Mouse (Mus musculus): ENCODE measurements at regions not wholly inside any gene's neighbourhood (a gene's known extent, or its start where the extent isn't known, plus 50 kb on each side); places are given as distances from the start of the nearest gene placed in this dataset.

GRCm38 (mm10) chr16:49278478-49278877 lies 221.2 kb downstream of the Myh15 start:
- peak; percentile 35 to 80 for DNase-seq (ENCODE audit: low spot score in 2 of 2)

- no peak for DNase-seq (ENCODE audit: low spot score in 2 of 2)
These were observed 230.9 kb downstream of the Myh15 start for GRCm38 (mm10) chr16:49288096-49288714.

GRCm38 (mm10) chr16:49289200-49290079 lies 232.2 kb downstream of the Myh15 start:
- DNase-seq (ENCODE audit: low spot score in 2 of 2) = no peak

- no peak for DNase-seq (ENCODE audit: low spot score in 2 of 2)
These were observed 246.5 kb downstream of the Myh15 start for GRCm38 (mm10) chr16:49303612-49304307.

GRCm38 (mm10) chr16:49304354-49304753 lies 247.1 kb downstream of the Myh15 start:
- no peak for DNase-seq (ENCODE audit: low spot score in 2 of 2)

GRCm38 (mm10) chr16:49317061-49317460 lies 259.8 kb downstream of the Myh15 start:
- DNase-seq (ENCODE audit: low spot score in 2 of 2) = no peak

- no peak for DNase-seq (ENCODE audit: low spot score in 2 of 2)
These were observed 261.9 kb downstream of the Myh15 start for GRCm38 (mm10) chr16:49319047-49319678.

GRCm38 (mm10) chr16:49319774-49320173 lies 262.5 kb downstream of the Myh15 start:
- no peak for DNase-seq (ENCODE audit: low spot score in 2 of 2)

- no peak for DNase-seq (ENCODE audit: low spot score in 2 of 2)
These were observed 264.7 kb downstream of the Myh15 start for GRCm38 (mm10) chr16:49321951-49322350.

- no peak for DNase-seq (ENCODE audit: low spot score in 2 of 2)
These were observed 273.6 kb downstream of the Myh15 start for GRCm38 (mm10) chr16:49330725-49331386.

GRCm38 (mm10) chr16:49332107-49332722 lies 274.9 kb downstream of the Myh15 start:
- DNase-seq (ENCODE audit: low spot score in 2 of 2) = no peak

GRCm38 (mm10) chr16:49335916-49336315 lies 278.6 kb downstream of the Myh15 start:
- DNase-seq (ENCODE audit: low spot score in 2 of 2) = peak; percentile 23 to 50

GRCm38 (mm10) chr16:49337948-49338347 lies 280.7 kb downstream of the Myh15 start:
- no peak for DNase-seq (ENCODE audit: low spot score in 2 of 2)

GRCm38 (mm10) chr16:49358404-49358803 lies 301.1 kb downstream of the Myh15 start:
- DNase-seq (ENCODE audit: low spot score in 2 of 2) = no peak

- DNase-seq (ENCODE audit: low spot score in 2 of 2) = no peak
These were observed 304.4 kb downstream of the Myh15 start for GRCm38 (mm10) chr16:49361731-49362130.

- DNase-seq (ENCODE audit: low spot score in 2 of 2) = peak in 1 of 2 experiments; percentile 8
These were observed 312.2 kb downstream of the Myh15 start for GRCm38 (mm10) chr16:49369450-49369849.

- DNase-seq (ENCODE audit: low spot score in 2 of 2) = no peak
These were observed 317.8 kb downstream of the Myh15 start for GRCm38 (mm10) chr16:49375108-49375507.

GRCm38 (mm10) chr16:49378917-49379473 lies 320.0 kb upstream of the Ift57 start:
- DNase-seq (ENCODE audit: low spot score in 2 of 2) = no peak

- DNase-seq (ENCODE audit: low spot score in 2 of 2) = no peak
These were observed 310.9 kb upstream of the Ift57 start for GRCm38 (mm10) chr16:49388135-49388534.

- no peak for DNase-seq (ENCODE audit: low spot score in 2 of 2)
These were observed 290.9 kb upstream of the Ift57 start for GRCm38 (mm10) chr16:49407956-49408795.

Data from cerebellum, postnatal 4 days (tissue).